Mouse (Mus musculus): Measurements from ENCODE around the gene Dnaic2. TPM values are rescaled to one million over a fixed set of nuclear protein-coding genes. Genes with fewer than 3 reads are reported as not detected.

Dnaic2 gene
- polyA plus RNA-seq, 1 experiment: not detected

GRCm38 (mm10) chr11:114764820-114765818 lies 37.9 kb downstream of the Dnaic2 start, which contains the start of gene Kif19a:
Gene Kif19a, plus strand, starts transcription at chr11:114765388.
- H3K27ac ChIP-seq (replicated peaks; ENCODE audit: low read depth, low read length): no peak within 1 kb of the TSS
- no peaks in the 10 kb centered on the region; the same call in 1 of the 2 replicates for H3K4me1 ChIP-seq (ENCODE audit: control insufficient read depth, insufficient read depth, insufficient read length, low read length)
- peak within 1 kb of the TSS; percentile 65 for H3K4me3 ChIP-seq (ENCODE audit: insufficient read depth, low read depth, low read length)

- Histone ChIP-seq H3K4me3 (ENCODE audit: insufficient read depth, low read depth, low read length) (no peak overlapping the region), H3K4me1 (ENCODE audit: control insufficient read depth, insufficient read depth, insufficient read length, low read length) (no peaks in the 10 kb centered on the region; the same call in 1 of the 2 replicates), H3K27ac (replicated peaks; ENCODE audit: low read depth, low read length) (no peak overlapping the region)
These were observed 42.7 kb downstream of the Dnaic2 start for GRCm38 (mm10) chr11:114769911-114770310.

- Histone ChIP-seq H3K27ac (replicated peaks; ENCODE audit: low read depth, low read length) (no peak overlapping the region), H3K4me3 (ENCODE audit: insufficient read depth, low read depth, low read length) (no peak overlapping the region)
These were observed 44.7 kb downstream of the Dnaic2 start for GRCm38 (mm10) chr11:114771896-114772295.

GRCm38 (mm10) chr11:114780076-114780475 lies 52.9 kb downstream of the Dnaic2 start:
- no peaks in the 10 kb centered on the region for H3K4me1 ChIP-seq (ENCODE audit: control insufficient read depth, insufficient read depth, insufficient read length, low read length)
- no peak overlapping the region for H3K4me3 ChIP-seq (ENCODE audit: insufficient read depth, low read depth, low read length)
- H3K27ac ChIP-seq (replicated peaks; ENCODE audit: low read depth, low read length): no peak overlapping the region

More at GRCm38 (mm10) chr11:114771896-114772295, 44.7 kb downstream of the Dnaic2 start:
- no peaks in the 10 kb centered on the region for H3K4me1 ChIP-seq (ENCODE audit: control insufficient read depth, insufficient read depth, insufficient read length, low read length)

GRCm38 (mm10) chr11:114785892-114786291 lies 58.7 kb downstream of the Dnaic2 start:
- H3K4me1 ChIP-seq (ENCODE audit: control insufficient read depth, insufficient read depth, insufficient read length, low read length): no peaks in the 10 kb centered on the region
- H3K27ac ChIP-seq (replicated peaks; ENCODE audit: low read depth, low read length): no peak overlapping the region
- no peak overlapping the region for H3K4me3 ChIP-seq (ENCODE audit: insufficient read depth, low read depth, low read length)

- Histone ChIP-seq H3K4me3 (ENCODE audit: insufficient read depth, low read depth, low read length) (no peak overlapping the region), H3K27ac (replicated peaks; ENCODE audit: low read depth, low read length) (no peak overlapping the region), H3K4me1 (ENCODE audit: control insufficient read depth, insufficient read depth, insufficient read length, low read length) (no peaks in the 10 kb centered on the region)
These were observed 59.1 kb downstream of the Dnaic2 start for GRCm38 (mm10) chr11:114786326-114786725.

GRCm38 (mm10) chr11:114787611-114788010 lies 60.4 kb downstream of the Dnaic2 start:
- no peak overlapping the region for H3K27ac ChIP-seq (replicated peaks; ENCODE audit: low read depth, low read length)
- no peaks in the 10 kb centered on the region for H3K4me1 ChIP-seq (ENCODE audit: control insufficient read depth, insufficient read depth, insufficient read length, low read length)
- no peak overlapping the region for H3K4me3 ChIP-seq (ENCODE audit: insufficient read depth, low read depth, low read length)

- H3K4me3 ChIP-seq (ENCODE audit: insufficient read depth, low read depth, low read length): peak overlapping the region; percentile 25; the same call in 1 of the 2 replicates
- H3K27ac ChIP-seq (replicated peaks; ENCODE audit: low read depth, low read length): no peak overlapping the region
- no peaks in the 10 kb centered on the region for H3K4me1 ChIP-seq (ENCODE audit: control insufficient read depth, insufficient read depth, insufficient read length, low read length)
These were observed 62.0 kb downstream of the Dnaic2 start for GRCm38 (mm10) chr11:114789061-114789714.

GRCm38 (mm10) chr11:114789716-114790115 lies 62.5 kb downstream of the Dnaic2 start:
- H3K27ac ChIP-seq (replicated peaks; ENCODE audit: low read depth, low read length): no peak overlapping the region
- H3K4me3 ChIP-seq (ENCODE audit: insufficient read depth, low read depth, low read length): no peak overlapping the region
- H3K4me1 ChIP-seq (ENCODE audit: control insufficient read depth, insufficient read depth, insufficient read length, low read length): no peaks in the 10 kb centered on the region

- H3K4me1 ChIP-seq (ENCODE audit: control insufficient read depth, insufficient read depth, insufficient read length, low read length): no peaks in the 10 kb centered on the region
- no peak overlapping the region for H3K27ac ChIP-seq (replicated peaks; ENCODE audit: low read depth, low read length)
- H3K4me3 ChIP-seq (ENCODE audit: insufficient read depth, low read depth, low read length): no peak overlapping the region
These were observed 63.0 kb downstream of the Dnaic2 start for GRCm38 (mm10) chr11:114790171-114790570.

GRCm38 (mm10) chr11:114790841-114791240 lies 63.6 kb downstream of the Dnaic2 start:
- Histone ChIP-seq H3K4me1 (ENCODE audit: control insufficient read depth, insufficient read depth, insufficient read length, low read length) (no peaks in the 10 kb centered on the region), H3K27ac (replicated peaks; ENCODE audit: low read depth, low read length) (no peak overlapping the region)

GRCm38 (mm10) chr11:114791351-114791889 lies 64.2 kb downstream of the Dnaic2 start:
- Histone ChIP-seq H3K4me3 (ENCODE audit: insufficient read depth, low read depth, low read length) (peak overlapping the region; percentile 39), H3K4me1 (ENCODE audit: control insufficient read depth, insufficient read depth, insufficient read length, low read length) (no peaks in the 10 kb centered on the region), H3K27ac (replicated peaks; ENCODE audit: low read depth, low read length) (no peak overlapping the region)

More at GRCm38 (mm10) chr11:114790841-114791240, 63.6 kb downstream of the Dnaic2 start:
- no peak overlapping the region for H3K4me3 ChIP-seq (ENCODE audit: insufficient read depth, low read depth, low read length)

GRCm38 (mm10) chr11:114791891-114792411 lies 64.7 kb downstream of the Dnaic2 start:
- no peak overlapping the region for H3K27ac ChIP-seq (replicated peaks; ENCODE audit: low read depth, low read length)
- H3K4me1 ChIP-seq (ENCODE audit: control insufficient read depth, insufficient read depth, insufficient read length, low read length): no peaks in the 10 kb centered on the region
- H3K4me3 ChIP-seq (ENCODE audit: insufficient read depth, low read depth, low read length): peak overlapping the region; percentile 39

- H3K4me1 ChIP-seq (ENCODE audit: control insufficient read depth, insufficient read depth, insufficient read length, low read length): no peaks in the 10 kb centered on the region
- H3K27ac ChIP-seq (replicated peaks; ENCODE audit: low read depth, low read length): no peak overlapping the region
- H3K4me3 ChIP-seq (ENCODE audit: insufficient read depth, low read depth, low read length): no peak overlapping the region
These were observed 65.8 kb downstream of the Dnaic2 start for GRCm38 (mm10) chr11:114792931-114793494.
